Mouse (Mus musculus) small intestine, adult 2 months (tissue): ENCODE measurements at regions not wholly inside any gene's neighbourhood (a gene's known extent, or its start where the extent isn't known, plus 50 kb on each side); places are given as distances from the start of the nearest gene placed in this dataset.

ENCODE experiments used
- CTCF ChIP-seq: fragments of 200-500 bp; IDR thresholded peaks from 2 replicates; pipeline ENCODE4 v1.5.1; 2012; ENCODE audit warnings: low read depth, mild to moderate bottlenecking, control low read depth, inconsistent platforms, low read length, moderate library complexity, mixed read lengths; ENCODE audit not compliant: insufficient replicate concordance, insufficient read length; ENCODE audit errors: extremely low read depth
- POLR2A ChIP-seq: fragments of 200-500 bp; IDR thresholded peaks from 2 replicates; pipeline ENCODE4 v1.6.1; 2012; ENCODE audit warnings: low read depth, mild to moderate bottlenecking, control low read depth, inconsistent platforms, low read length, moderate library complexity

DNA sequence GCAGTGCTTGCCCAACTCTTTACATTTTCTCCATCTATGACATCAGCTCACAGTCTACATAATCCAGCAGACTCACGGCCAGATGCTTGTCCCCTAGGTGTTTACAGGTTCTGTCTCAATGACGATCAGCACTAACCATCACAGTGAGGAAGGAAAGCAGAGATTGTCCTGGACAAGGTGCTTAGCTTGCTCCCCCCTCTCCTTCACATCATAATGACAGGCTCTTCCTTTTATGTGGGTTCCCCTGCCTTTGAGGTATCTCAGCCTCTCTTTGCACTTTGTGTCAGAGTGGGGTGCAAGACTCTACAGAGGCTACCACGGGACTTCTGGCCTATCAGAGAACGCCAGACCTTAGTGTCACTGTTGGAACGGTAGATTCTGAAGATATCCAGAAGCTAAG is 258.1 kb downstream of the Enc1 start:
- TF ChIP-seq CTCF (no peak), POLR2A (no peak)
